Mouse (Mus musculus) CH12.LX (cell line): Measurements from ENCODE around the gene Gng3.

ENCODE experiments used
- CHD2 ChIP-seq: IDR thresholded peaks from 2 replicates; pipeline ENCODE4 v1.6.1; 2011; ENCODE audit warnings: low read length, improper control_type of control experiment
- CTCF ChIP-seq, 2 experiments: IDR thresholded peaks in 1 of 2; conservative IDR thresholded peaks in 1 of 2; 2 replicates each; pipeline ENCODE4 v1.5.1; 2011 to 2012; ENCODE audit warnings: low read depth in 2 of 2, low read length in 2 of 2, improper control_type of control experiment in 1 of 2, inconsistent platforms in 1 of 2, mild to moderate bottlenecking in 1 of 2, moderate library complexity in 1 of 2
- E2F4 ChIP-seq: IDR thresholded peaks from 2 replicates; pipeline ENCODE4 v1.6.1; 2011; ENCODE audit warnings: low read depth, low read length, improper control_type of control experiment; ENCODE audit not compliant: insufficient replicate concordance
- EP300 ChIP-seq: IDR thresholded peaks from 2 replicates; pipeline ENCODE4 v1.6.1; 2011; ENCODE audit warnings: low read length, improper control_type of control experiment
- ETS1 ChIP-seq: conservative IDR thresholded peaks from 2 replicates; pipeline ENCODE4 v1.6.1; 2012; ENCODE audit warnings: low read depth, mild to moderate bottlenecking, inconsistent platforms, low read length, improper control_type of control experiment, moderate library complexity
- GABPA ChIP-seq: IDR thresholded peaks from 2 replicates; pipeline ENCODE4 v1.6.1; 2012; ENCODE audit warnings: low read depth, low read length, improper control_type of control experiment, inconsistent platforms; ENCODE audit not compliant: insufficient replicate concordance
- JUN ChIP-seq: IDR thresholded peaks from 2 replicates; pipeline ENCODE4 v1.6.1; 2011; ENCODE audit warnings: low read depth, mild to moderate bottlenecking, low read length, improper control_type of control experiment, moderate library complexity; ENCODE audit not compliant: insufficient read depth
- JUND ChIP-seq: conservative IDR thresholded peaks from 2 replicates; pipeline ENCODE4 v1.6.1; 2011; ENCODE audit warnings: low read depth, low read length, improper control_type of control experiment
- MAZ ChIP-seq: IDR thresholded peaks from 2 replicates; pipeline ENCODE4 v1.6.1; 2012; ENCODE audit warnings: low read depth, mild to moderate bottlenecking, inconsistent platforms, low read length, improper control_type of control experiment, moderate library complexity
- PAX5 ChIP-seq: IDR thresholded peaks from 2 replicates; pipeline ENCODE4 v1.6.1; 2012; ENCODE audit warnings: low read length, inconsistent platforms, mixed read lengths
- POLR2AphosphoS2 ChIP-seq: IDR thresholded peaks from 2 replicates; pipeline ENCODE4 v1.6.1; 2011; ENCODE audit warnings: low read depth, low read length, improper control_type of control experiment
- SIN3A ChIP-seq: IDR thresholded peaks from 2 replicates; pipeline ENCODE4 v1.6.1; 2012; ENCODE audit warnings: low read length, improper control_type of control experiment, inconsistent platforms

- TF ChIP-seq MAZ = no peak
- peak in 1 of 2 experiments; percentile 16; a peak in 1 of 4 replicates for TF ChIP-seq CTCF (conservative IDR thresholded peaks at IDR 0.05 in 1 of 2, IDR thresholded peaks at IDR 0.05 in 1 of 2; ENCODE audit: low read depth in 2 of 2, low read length in 2 of 2)
- no peak for TF ChIP-seq ETS1
- no peak; the same call in 1 of the 2 replicates for TF ChIP-seq E2F4
- TF ChIP-seq SIN3A = no peak
- TF ChIP-seq POLR2AphosphoS2 = no peak
- 0 out of 2 replicates have a peak, but pooled peaks have one; percentile 0 for TF ChIP-seq EP300
- no peak for TF ChIP-seq CHD2
- no peak for TF ChIP-seq JUN
- 0 out of 2 replicates have a peak, but pooled peaks have one; percentile 4 for TF ChIP-seq JUND
- TF ChIP-seq GABPA = no peak
- no peak for TF ChIP-seq PAX5
These were observed 40.1 kb downstream of the Gng3 start for GRCm38 (mm10) chr19:8798947-8799315.
